Mouse (Mus musculus): ENCODE results near the gene Bptf.
A peak's percentile ranks its signal among the peaks of the same experiment; 100 is the strongest.
"Not testable (repeated sequence)": the region's sequence is repeated elsewhere in the genome, so short reads cannot be mapped to it uniquely, and the experiment has no call there.

The Bptf gene

GRCm38 (mm10) chr11:107017339-107017886 is 114.5 kb downstream of the Bptf start:
- DNase-seq (ENCODE audit: low spot score in 2 of 2) = no peak

- no peak for DNase-seq (ENCODE audit: low spot score in 2 of 2)
These were observed 115.0 kb downstream of the Bptf start for GRCm38 (mm10) chr11:107016893-107017292.

- not testable (repeated sequence) for DNase-seq (ENCODE audit: low spot score in 2 of 2)
These were observed 116.3 kb downstream of the Bptf start for GRCm38 (mm10) chr11:107015535-107016187.

GRCm38 (mm10) chr11:107014597-107015309 is 117.2 kb downstream of the Bptf start:
- DNase-seq (ENCODE audit: low spot score in 2 of 2) = no peak

- no peak for DNase-seq (ENCODE audit: low spot score in 2 of 2)
These were observed 117.8 kb downstream of the Bptf start for GRCm38 (mm10) chr11:107014020-107014585.

GRCm38 (mm10) chr11:107012324-107013017 is 119.5 kb downstream of the Bptf start:
- DNase-seq (ENCODE audit: low spot score in 2 of 2) = peak; percentile 97 to 98

- DNase-seq (ENCODE audit: low spot score in 2 of 2) = no peak
These were observed 120.1 kb downstream of the Bptf start for GRCm38 (mm10) chr11:107011669-107012323.

- no peak for DNase-seq (ENCODE audit: low spot score in 2 of 2)
These were observed 120.8 kb downstream of the Bptf start for GRCm38 (mm10) chr11:107011171-107011570.

- no peak for DNase-seq (ENCODE audit: low spot score in 2 of 2)
These were observed 121.5 kb downstream of the Bptf start for GRCm38 (mm10) chr11:107010447-107010846.

- DNase-seq (ENCODE audit: low spot score in 2 of 2) = no peak
These were observed 126.4 kb downstream of the Bptf start for GRCm38 (mm10) chr11:107005538-107005937.

- no peak for DNase-seq (ENCODE audit: low spot score in 2 of 2)
These were observed 129.9 kb downstream of the Bptf start for GRCm38 (mm10) chr11:107001760-107002675.

GRCm38 (mm10) chr11:106999949-107000513 is 131.9 kb downstream of the Bptf start:
- no peak for DNase-seq (ENCODE audit: low spot score in 2 of 2)

- DNase-seq (ENCODE audit: low spot score in 2 of 2) = peak; percentile 85 to 92
These were observed 132.6 kb downstream of the Bptf start, which contains the start of gene Kpna2 for GRCm38 (mm10) chr11:106999151-106999948. Kpna2 (minus strand) TSS chr11:106999541.

- DNase-seq (ENCODE audit: low spot score in 2 of 2) = no peak
These were observed 133.2 kb downstream of the Bptf start for GRCm38 (mm10) chr11:106998651-106999150.

- no peak for DNase-seq (ENCODE audit: low spot score in 2 of 2)
These were observed 134.0 kb downstream of the Bptf start for GRCm38 (mm10) chr11:106997976-106998375.

- not testable (repeated sequence) for DNase-seq (ENCODE audit: low spot score in 2 of 2)
These were observed 135.4 kb downstream of the Bptf start for GRCm38 (mm10) chr11:106996492-106996891.

- no peak for DNase-seq (ENCODE audit: low spot score in 2 of 2)
These were observed 137.5 kb downstream of the Bptf start for GRCm38 (mm10) chr11:106994246-106995085.

- no peak for DNase-seq (ENCODE audit: low spot score in 2 of 2)
These were observed 144.5 kb downstream of the Bptf start for GRCm38 (mm10) chr11:106987384-106987783.

All from urinary bladder, postnatal 4 days (tissue).